Mouse (Mus musculus): ENCODE measurements around the gene Olfr768. TPM values are rescaled to one million over a fixed set of nuclear protein-coding genes. Genes with fewer than 3 reads are reported as not detected.

Gene Olfr768
- polyA plus RNA-seq, 1 experiment: not detected

Other genes starting within 250 kb of the Olfr768 start
- gene Gdf11, start 207.7 kb downstream of the Olfr768 start, polyA plus RNA-seq (2012; rRNA removed): 5.8 and 6.0 TPM in 2 replicates
- gene Cd63, start 198.4 kb downstream of the Olfr768 start, polyA plus RNA-seq (2012; rRNA removed): 25.8 and 35.7 TPM in 2 replicates
- gene Rdh5, start 176.5 kb downstream of the Olfr768 start, polyA plus RNA-seq (2012; rRNA removed): 15.1 and 15.8 TPM in 2 replicates
- gene Bloc1s1, start 175.3 kb downstream of the Olfr768 start, polyA plus RNA-seq (2012; rRNA removed): 113 and 138 TPM in 2 replicates
- 5.8 and 6.5 TPM in 2 replicates for gene Itga7, start 165.6 kb downstream of the Olfr768 start, polyA plus RNA-seq (2012; rRNA removed)
- gene Mettl7b, start 138.4 kb downstream of the Olfr768 start, polyA plus RNA-seq (2012; rRNA removed): 0.07 TPM in 1 of 2 replicates, not detected in the other
- not detected in 2 replicates for gene Olfr9, start 109.9 kb downstream of the Olfr768 start, polyA plus RNA-seq (2012; rRNA removed)
- not detected in 2 replicates for gene Olfr763, start 88.6 kb downstream of the Olfr768 start, polyA plus RNA-seq (2012; rRNA removed)
- gene Olfr764-ps1, start 59.5 kb downstream of the Olfr768 start, polyA plus RNA-seq (2012; rRNA removed): not detected in 2 replicates
- not detected in 2 replicates for gene Olfr765, start 49.4 kb downstream of the Olfr768 start, polyA plus RNA-seq (2012; rRNA removed)
- not detected in 2 replicates for gene Olfr766-ps1, start 30.4 kb downstream of the Olfr768 start, polyA plus RNA-seq (2012; rRNA removed)
- gene Olfr767, start 16.5 kb downstream of the Olfr768 start, polyA plus RNA-seq (2012; rRNA removed): not detected in 2 replicates
- gene Olfr769, start 18.5 kb upstream of the Olfr768 start, polyA plus RNA-seq (2012; rRNA removed): not detected in 2 replicates
- gene Olfr770, start 39.6 kb upstream of the Olfr768 start, polyA plus RNA-seq (2012; rRNA removed): not detected in 2 replicates
- gene Olfr771, start 65.4 kb upstream of the Olfr768 start, polyA plus RNA-seq (2012; rRNA removed): not detected in 2 replicates
- gene Olfr772, start 78.5 kb upstream of the Olfr768 start, polyA plus RNA-seq (2012; rRNA removed): not detected in 2 replicates
- gene Olfr773, start 88.0 kb upstream of the Olfr768 start, polyA plus RNA-seq (2012; rRNA removed): not detected in 2 replicates
- gene Olfr774, start 136.8 kb upstream of the Olfr768 start, polyA plus RNA-seq (2012; rRNA removed): not detected in 2 replicates
- gene Olfr775, start 149.0 kb upstream of the Olfr768 start, polyA plus RNA-seq (2012; rRNA removed): not detected in 2 replicates
- gene Olfr776, start 159.8 kb upstream of the Olfr768 start, polyA plus RNA-seq (2012; rRNA removed): not detected in 2 replicates
- gene Olfr777, start 172.1 kb upstream of the Olfr768 start, polyA plus RNA-seq (2012; rRNA removed): not detected in 2 replicates
- not detected in 2 replicates for gene Olfr780, start 218.7 kb upstream of the Olfr768 start, polyA plus RNA-seq (2012; rRNA removed)
- not detected in 2 replicates for gene Olfr781, start 229.5 kb upstream of the Olfr768 start, polyA plus RNA-seq (2012; rRNA removed)
- gene Olfr782, start 249.5 kb upstream of the Olfr768 start, polyA plus RNA-seq (2012; rRNA removed): not detected in 2 replicates